Mouse (Mus musculus) olfactory bulb, adult 2 months (tissue): ENCODE measurements around the gene Plekhs1.

ENCODE experiments used
- CTCF ChIP-seq: fragments of 200-500 bp; IDR thresholded peaks from 2 replicates; pipeline ENCODE4 v1.5.1; 2012; ENCODE audit warnings: low read depth, mild to moderate bottlenecking, low read length, moderate library complexity; ENCODE audit not compliant: insufficient read depth
- POLR2A ChIP-seq: fragments of 200-500 bp; IDR thresholded peaks from 2 replicates; pipeline ENCODE4 v1.6.1; 2012; ENCODE audit warnings: mild to moderate bottlenecking, low read depth, low read length, moderate library complexity; ENCODE audit not compliant: insufficient read depth

DNA sequence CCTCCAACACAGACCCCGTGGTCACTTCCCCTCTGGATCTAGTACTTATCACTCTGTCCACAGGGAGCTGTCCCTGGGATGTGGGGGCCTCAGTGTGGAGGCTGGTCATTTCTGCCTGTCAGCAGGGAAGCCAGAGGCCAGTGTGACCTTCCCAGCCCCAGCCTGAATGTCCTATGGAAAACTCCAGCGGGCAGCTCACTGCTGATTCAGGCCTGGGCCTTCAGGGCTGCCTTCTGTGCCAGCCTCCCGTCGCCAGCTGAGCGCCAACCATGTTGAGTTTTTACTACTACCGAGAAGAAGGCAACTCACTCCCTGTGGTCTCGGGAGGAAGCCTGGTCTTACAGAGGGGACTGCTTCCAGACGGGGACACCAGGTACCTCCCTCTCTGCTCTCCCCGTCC is 35.9 kb upstream of the Plekhs1 start:
- TF ChIP-seq POLR2A: no peak
- no peak for TF ChIP-seq CTCF
